Comparison of ENCODE assay signal across 8 mouse cellular contexts in genomic region chr5:144158604-144159003, GRCm38 (mm10). TPM values are rescaled to one million over a fixed set of nuclear protein-coding genes. Genes with fewer than 3 reads are reported as not detected.
DNase-seq lines count a peak whose midpoint lies in the region; ATAC-seq and TF ChIP-seq lines count a peak whose summit lies in the region.

No protein-coding gene starts in this region.

- peaks cover 43% of the 10 kb centered on the region for H3K36me3 ChIP-seq in neural tube, embryonic 13.5 days
- no peaks in the 10 kb centered on the region for H3K36me3 ChIP-seq in heart, adult 2 months (ENCODE audit: control insufficient read depth, insufficient read depth, low read length)
- peaks cover 37% of the 10 kb centered on the region for H3K36me3 ChIP-seq in kidney, embryonic 15.5 days
- H3K36me3 ChIP-seq in thymus, adult 2 months (ENCODE audit: control insufficient read depth, insufficient read depth, low read length): peaks cover 16% of the 10 kb centered on the region

- intact Hi-C loops in heart, adult 2 months (cut with DNase I): no loop called here

- H3K4me3 ChIP-seq in neural tube, embryonic 13.5 days: no peak overlapping the region
- no peak overlapping the region for H3K4me3 ChIP-seq in heart, adult 2 months
- no peak overlapping the region for H3K4me3 ChIP-seq in kidney, embryonic 15.5 days (replicated peaks)
- no peak overlapping the region for H3K4me3 ChIP-seq in thymus, adult 2 months (ENCODE audit: control insufficient read depth, insufficient read depth, low read length)

- no peak for TF ChIP-seq EP300 in heart, adult 2 months (IDR thresholded peaks at IDR 0.05; ENCODE audit: insufficient read depth, low read depth, low read length)

- no peaks in the 10 kb centered on the region for H3K9me3 ChIP-seq in neural tube, embryonic 13.5 days
- H3K9me3 ChIP-seq in kidney, embryonic 15.5 days (replicated peaks): no peaks in the 10 kb centered on the region

- WGBS in neural tube, embryonic 13.5 days: 20% methylated on average over 4 of the region's 4 CpGs
- WGBS in heart, adult 2 months: 13% methylated on average over 4 of the region's 4 CpGs
- WGBS in kidney, embryonic 15.5 days: 23% methylated on average over 4 of the region's 4 CpGs
- 92% methylated on average over 4 of the region's 4 CpGs for WGBS in thymus, adult 2 months

- H3K79me2 ChIP-seq in heart, adult 2 months (replicated peaks; ENCODE audit: control insufficient read depth, insufficient read depth, low read length): no peaks in the 10 kb centered on the region

- peak overlapping the region; percentile 77 for H3K27ac ChIP-seq in neural tube, embryonic 13.5 days (replicated peaks)
- H3K27ac ChIP-seq in heart, adult 2 months: peak overlapping the region; percentile 37; the same call in 1 of the 2 replicates
- peak overlapping the region; percentile 68 for H3K27ac ChIP-seq in kidney, embryonic 15.5 days
- H3K27ac ChIP-seq in thymus, adult 2 months (ENCODE audit: control insufficient read depth, insufficient read depth, low read length): no peak overlapping the region

- TF ChIP-seq POLR2A in heart, adult 2 months (IDR thresholded peaks at IDR 0.05; ENCODE audit: insufficient read depth, low read depth, low read length): no peak
- TF ChIP-seq POLR2A in thymus, adult 2 months (IDR thresholded peaks at IDR 0.05; ENCODE audit: control insufficient read depth, extremely low read depth, insufficient read depth, low read length, poor library complexity): no peak

- ATAC-seq in neural tube, embryonic 13.5 days (ENCODE audit: low read depth): peak; percentile 74
- peak; percentile 66; the same call in 1 of the 2 replicates for ATAC-seq in kidney, embryonic 15.5 days (replicated peaks; ENCODE audit: low FRiP score)

- no peak for DNase-seq in neural tube, embryonic 10.5 days (ENCODE audit: extremely low spot score, low spot score)
- peak; percentile 34 for DNase-seq in cerebellum, adult 8-10 months
- DNase-seq in heart, adult 2 months: peak; percentile 72 to 84
- peak; percentile 81 for DNase-seq in lung, postnatal 14 days
- DNase-seq in thymus, adult 2 months: no peak
- no peak for DNase-seq in natural killer cell, adult 2 months (ENCODE audit: low spot score in 2 of 2)

- no peak overlapping the region for H3K9ac ChIP-seq in neural tube, embryonic 13.5 days
- no peak overlapping the region for H3K9ac ChIP-seq in heart, adult 2 months (ENCODE audit: low read depth, low read length)
- H3K9ac ChIP-seq in kidney, embryonic 15.5 days: no peak overlapping the region

- no peak for TF ChIP-seq CTCF in heart, adult 2 months (IDR thresholded peaks at IDR 0.05)
- TF ChIP-seq CTCF in thymus, adult 2 months (IDR thresholded peaks at IDR 0.05; ENCODE audit: borderline replicate concordance, control insufficient read depth, extremely low read depth, insufficient read depth, low read length, poor library complexity): no peak

- no peaks in the 10 kb centered on the region for H3K27me3 ChIP-seq in neural tube, embryonic 13.5 days
- H3K27me3 ChIP-seq in heart, adult 2 months (ENCODE audit: control insufficient read depth, insufficient read depth, low read length): no peaks in the 10 kb centered on the region
- no peaks in the 10 kb centered on the region for H3K27me3 ChIP-seq in kidney, embryonic 15.5 days
- no peaks in the 10 kb centered on the region for H3K27me3 ChIP-seq in thymus, adult 2 months (ENCODE audit: control insufficient read depth, insufficient read depth, low read length)

- peaks cover 14% of the 10 kb centered on the region for H3K4me1 ChIP-seq in neural tube, embryonic 13.5 days (replicated peaks)
- peaks cover 14% of the 10 kb centered on the region for H3K4me1 ChIP-seq in heart, adult 2 months (ENCODE audit: control insufficient read depth, insufficient read depth, low read length)
- peaks cover 16% of the 10 kb centered on the region for H3K4me1 ChIP-seq in kidney, embryonic 15.5 days
- peaks cover 13% of the 10 kb centered on the region for H3K4me1 ChIP-seq in thymus, adult 2 months (replicated peaks; ENCODE audit: control insufficient read depth, insufficient read depth, low read length)

- no peak overlapping the region for H3K4me2 ChIP-seq in neural tube, embryonic 13.5 days
- no peak overlapping the region for H3K4me2 ChIP-seq in kidney, embryonic 15.5 days

RNA-seq across cellular contexts. Expression of gene Bhlha15, which starts 31.5 kb away (rescaled TPM):
- 0.19 and 0.21 TPM in 2 replicates for polyA plus RNA-seq in neural tube, embryonic 13.5 days (2015; fragmentation: Nextera tagmentation; extraction: Ambion mirVana)
- not detected for total RNA-seq in heart, adult 2 months (2021)
- polyA plus RNA-seq in heart, adult 2 months (2012; rRNA removed): 0.08 and 0.12 TPM in 2 replicates
- 0.48 and 0.71 TPM in 2 replicates for polyA plus RNA-seq in kidney, embryonic 15.5 days (2015; fragmentation: Nextera tagmentation; extraction: Ambion mirVana)
- 0.42 and 0.70 TPM in 2 replicates for polyA plus RNA-seq in thymus, adult 2 months (2012; rRNA removed)

RNA-seq across cellular contexts. Expression of gene Lmtk2, which starts 58.4 kb away (rescaled TPM):
- 7.1 and 7.4 TPM in 2 replicates for polyA plus RNA-seq in neural tube, embryonic 13.5 days (2015; fragmentation: Nextera tagmentation; extraction: Ambion mirVana)
- 10 to 100 TPM; 27.9 to 30.3 TPM for total RNA-seq in heart, adult 2 months (2021)
- polyA plus RNA-seq in heart, adult 2 months (2012; rRNA removed): 12.5 and 18.2 TPM in 2 replicates
- polyA plus RNA-seq in kidney, embryonic 15.5 days (2015; fragmentation: Nextera tagmentation; extraction: Ambion mirVana): 5.4 and 5.8 TPM in 2 replicates
- 13.3 and 18.7 TPM in 2 replicates for polyA plus RNA-seq in thymus, adult 2 months (2012; rRNA removed)

Comparison
In these comparisons a context has a peak if more than half of its experiments do, and no peak if none do; other contexts are left out.
1. DNase-seq: peak in cerebellum, adult 8-10 months (single experiment), heart, adult 2 months (2 of 2) and lung, postnatal 14 days (single experiment); none in neural tube, embryonic 10.5 days (single experiment), thymus, adult 2 months (single experiment) and natural killer cell, adult 2 months (0 of 2).